Mouse (Mus musculus): ENCODE data around the gene Pdpn. TPM values are rescaled to one million over a fixed set of nuclear protein-coding genes. Genes with fewer than 3 reads are reported as not detected.

Gene Pdpn
- polyA plus RNA-seq, 1 experiment, result 18.8 TPM

DNA sequence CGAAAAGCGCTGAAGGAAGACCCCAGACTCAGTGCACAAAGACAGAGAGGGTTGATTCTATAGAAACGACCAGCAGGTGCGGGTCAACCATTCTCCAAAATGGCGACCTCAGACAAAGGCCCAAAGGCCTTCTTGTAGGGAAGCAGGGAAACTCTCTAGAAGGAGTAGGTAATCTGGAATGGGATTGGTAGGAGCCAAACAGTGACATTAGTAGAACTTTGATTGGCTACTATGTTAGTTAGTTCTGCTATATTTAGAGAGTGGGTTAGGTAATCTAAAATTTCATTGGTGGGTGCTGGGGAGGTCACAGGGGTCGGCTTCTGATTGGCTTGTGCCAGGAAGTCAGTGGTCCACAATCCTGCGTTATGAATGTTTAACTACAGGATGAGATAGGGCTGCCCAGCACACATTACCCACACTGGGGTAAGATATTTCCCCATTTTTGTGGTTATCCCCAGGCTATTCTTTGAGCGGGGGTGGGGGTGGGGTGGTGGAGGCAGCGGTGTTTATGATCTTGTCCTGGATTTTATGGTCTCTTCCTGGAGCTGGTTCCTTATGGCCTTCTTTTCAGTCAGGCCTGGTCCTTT is 59.7 kb downstream of the Pdpn start:
- no peak for DNase-seq (ENCODE audit: low read depth)

DNA sequence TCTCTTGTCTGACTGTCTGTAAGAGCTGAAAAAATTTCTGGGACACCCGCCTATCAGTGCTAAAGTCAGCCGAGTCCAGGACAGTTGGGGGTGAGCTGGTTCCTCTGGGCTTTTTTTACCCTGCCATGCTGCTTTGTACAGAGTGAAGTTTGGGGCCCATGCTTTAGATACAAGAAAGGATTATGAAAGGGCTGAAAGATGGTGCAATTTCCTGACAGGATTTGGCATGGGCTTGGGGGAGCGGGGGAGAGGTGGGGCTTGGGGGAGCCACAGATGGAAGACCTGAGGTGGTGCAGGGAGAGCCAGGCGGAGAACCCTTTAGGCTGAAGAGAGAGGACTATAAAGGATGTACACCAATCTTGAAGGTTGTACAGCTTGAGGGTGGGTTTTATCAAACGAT is 60.2 kb downstream of the Pdpn start:
- DNase-seq (ENCODE audit: low read depth), result no peak

DNA sequence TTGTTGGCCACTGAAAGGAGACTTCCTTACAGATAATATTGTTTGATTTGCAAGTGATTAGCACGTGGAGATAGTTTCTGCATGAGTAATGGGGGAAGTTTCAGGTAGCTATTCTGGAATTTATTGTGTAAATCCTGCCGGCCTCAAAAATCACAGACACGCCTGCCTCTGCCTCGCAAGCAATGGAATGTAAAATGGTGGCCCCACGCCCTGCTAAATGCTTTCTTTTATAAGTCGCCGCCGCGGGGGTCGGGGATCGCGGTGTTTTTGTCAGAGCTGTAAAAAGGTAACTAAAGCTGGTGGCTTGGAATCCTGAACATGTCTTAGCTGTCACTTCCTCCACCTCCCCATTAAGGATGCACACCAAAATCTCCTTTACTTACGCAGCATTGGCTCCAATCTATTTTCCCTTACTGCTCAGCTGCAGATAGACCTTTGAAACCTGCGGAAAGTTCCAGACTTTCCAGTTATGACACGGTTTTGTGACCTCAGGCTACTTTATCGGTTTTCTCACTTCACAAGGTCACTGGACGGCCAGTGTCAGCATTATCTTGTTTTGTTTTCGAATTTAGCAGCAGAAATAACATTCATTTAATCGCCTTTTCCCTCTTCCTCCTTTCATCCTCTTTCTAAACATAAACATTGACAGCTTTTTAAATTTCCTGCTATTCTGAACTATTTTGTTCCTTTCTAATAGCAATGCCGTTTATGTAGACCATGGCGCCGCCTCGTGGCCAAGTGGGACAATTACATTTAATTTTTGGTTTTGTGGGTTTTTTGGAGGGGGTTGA is 60.9 kb downstream of the Pdpn start:
- DNase-seq (ENCODE audit: low read depth), result no peak

DNA sequence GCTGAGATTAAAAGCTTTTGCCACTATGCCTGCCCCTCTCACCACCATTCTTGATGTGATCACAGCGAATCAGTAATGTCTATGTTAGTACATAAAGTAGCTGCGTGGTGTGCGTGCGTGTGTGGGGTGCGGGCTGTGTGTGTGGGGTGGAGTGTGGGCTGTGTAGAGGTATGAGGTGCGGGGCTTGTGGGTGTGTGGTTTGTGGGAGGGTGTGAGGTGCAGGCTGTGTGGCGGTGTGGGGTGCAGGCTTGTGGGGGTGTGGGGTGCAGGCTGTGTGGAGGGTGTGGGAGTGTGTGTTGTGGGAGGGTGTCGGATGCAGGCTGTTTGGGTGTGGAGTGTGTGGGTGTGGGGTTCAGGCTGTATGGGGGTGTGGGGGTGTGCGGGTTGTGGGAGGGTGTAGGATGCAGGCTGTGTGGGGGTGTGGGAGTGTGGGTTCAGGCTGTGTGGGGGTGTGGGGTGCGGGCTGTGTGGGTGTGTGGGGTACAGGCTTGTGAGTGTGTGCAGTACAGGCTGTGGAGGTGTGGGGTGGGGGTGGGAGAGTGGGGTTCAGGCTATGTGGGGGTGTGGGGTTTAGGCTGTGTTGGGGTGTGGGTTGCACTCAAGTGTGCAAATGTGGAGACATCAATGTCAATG is 67.5 kb downstream of the Pdpn start:
- no peak for DNase-seq (ENCODE audit: low read depth)

DNA sequence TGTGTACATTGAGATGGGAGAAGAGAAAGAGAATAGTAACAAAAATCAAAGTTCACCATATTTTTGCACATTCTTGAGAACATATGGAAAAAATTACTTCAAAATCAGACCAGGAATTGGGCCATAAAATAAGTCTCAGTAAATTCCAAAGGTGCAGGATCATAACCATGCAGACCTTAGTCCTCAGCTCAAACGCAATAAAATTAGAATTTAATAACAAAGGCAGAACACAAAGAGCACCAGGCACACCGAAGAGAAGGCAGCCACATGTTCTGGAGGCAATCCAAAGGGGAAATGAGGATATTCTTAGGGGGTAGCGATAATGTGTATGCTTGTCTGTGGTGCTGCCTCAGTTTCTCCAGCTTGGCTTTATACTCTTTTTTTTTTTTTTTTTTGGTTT is 68.3 kb downstream of the Pdpn start:
- DNase-seq (ENCODE audit: low read depth), result no peak

DNA sequence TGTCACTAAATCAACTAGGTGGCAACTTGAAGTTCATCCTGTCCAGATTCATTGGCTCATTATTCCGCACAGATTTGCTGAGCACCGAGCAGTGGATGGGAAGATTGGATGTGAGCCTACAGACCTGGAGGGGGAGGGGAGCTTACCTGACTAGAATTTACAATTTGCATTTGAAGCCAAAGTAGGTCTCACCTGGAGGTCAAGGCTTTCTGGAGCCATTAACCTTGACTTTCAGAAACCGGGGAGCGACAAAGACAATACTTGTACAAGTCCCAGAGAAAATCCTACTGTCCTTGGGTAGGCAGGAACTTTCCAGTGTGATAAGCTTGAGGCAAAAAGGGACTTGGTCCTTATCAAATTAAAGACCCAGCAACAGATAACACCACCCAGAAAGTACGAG is 71.4 kb downstream of the Pdpn start:
- no peak for DNase-seq (ENCODE audit: low read depth)

DNA sequence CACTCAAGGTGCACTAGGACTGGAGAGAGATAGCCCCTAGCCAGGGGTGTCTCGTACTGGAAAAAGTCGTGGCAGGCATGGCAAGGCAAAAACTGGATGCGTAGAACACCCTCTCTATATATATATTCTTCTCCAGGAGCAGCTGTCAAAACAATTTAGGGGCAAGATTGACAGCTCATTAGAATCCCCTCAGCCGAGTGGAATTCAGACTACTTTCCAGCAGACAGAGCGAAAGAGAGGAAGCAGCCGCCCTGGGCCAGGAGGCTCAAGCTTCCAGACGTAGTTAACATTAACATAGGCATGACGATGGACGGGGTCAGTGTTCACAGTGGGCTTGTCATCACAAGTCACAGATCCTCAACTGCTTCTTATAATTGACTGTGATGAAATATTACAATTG is 73.5 kb downstream of the Pdpn start:
- no peak for DNase-seq (ENCODE audit: low read depth)

DNA sequence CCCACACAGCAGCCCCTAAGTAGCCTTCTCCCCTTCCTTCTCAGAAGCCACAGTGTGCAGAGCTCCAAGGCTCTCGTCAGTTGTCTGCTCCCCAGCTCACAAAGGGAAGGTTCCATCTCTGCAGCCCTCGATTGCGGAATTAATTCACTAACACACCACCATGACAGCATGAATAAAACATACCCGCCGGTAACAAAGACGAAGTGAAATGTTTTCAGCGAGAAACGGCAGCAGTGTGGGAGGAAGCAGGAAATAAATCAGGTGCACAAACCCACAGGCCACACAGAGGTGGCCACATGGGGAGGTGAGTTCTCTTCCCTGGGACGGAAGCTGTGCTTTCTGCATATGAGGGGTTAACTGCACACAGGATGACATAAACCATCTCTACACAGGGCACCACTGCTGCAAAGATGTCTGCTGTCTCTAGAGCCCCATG is 80.0 kb downstream of the Pdpn start:
- DNase-seq (ENCODE audit: low read depth), result no peak

DNA sequence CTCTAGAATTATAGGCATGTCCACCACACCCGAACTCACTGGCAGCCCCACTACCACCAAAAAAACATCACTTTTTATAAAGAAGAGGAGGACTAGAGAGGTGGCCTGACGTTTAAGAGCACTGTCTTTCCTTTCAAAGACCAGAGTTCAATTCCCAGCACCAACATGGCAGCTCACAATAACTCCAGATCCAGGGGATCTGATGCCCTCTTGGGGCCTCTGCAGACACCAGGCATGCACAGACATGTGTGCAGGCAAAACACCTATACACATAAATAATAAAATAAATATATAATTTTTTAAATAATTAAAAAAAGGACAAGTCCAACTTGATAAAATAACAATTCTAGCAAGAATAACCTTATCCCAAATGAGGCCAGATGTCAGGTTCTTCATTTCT is 80.5 kb downstream of the Pdpn start:
- DNase-seq (ENCODE audit: low read depth), result no peak

Other genes starting within 250 kb of the Pdpn start
- gene Prdm2, start 86.6 kb downstream of the Pdpn start, polyA plus RNA-seq (2012; rRNA removed), result 10.5 and 16.0 TPM in 2 replicates
- not detected in 2 replicates for gene Lrrc38, start 50.2 kb upstream of the Pdpn start, polyA plus RNA-seq (2012; rRNA removed)
- not detected in 2 replicates for gene Pramel1, start 94.9 kb upstream of the Pdpn start, polyA plus RNA-seq (2012; rRNA removed)
- gene Pramef8, start 112.9 kb upstream of the Pdpn start, polyA plus RNA-seq (2012; rRNA removed), result 7.9 and 8.3 TPM in 2 replicates
- gene Oog4, start 150.8 kb upstream of the Pdpn start, polyA plus RNA-seq (2012; rRNA removed), result not detected in 2 replicates
- gene Gm13043, start 211.8 kb upstream of the Pdpn start, polyA plus RNA-seq (2012; rRNA removed), result not detected in 2 replicates
- gene Gm13040, start 236.4 kb upstream of the Pdpn start, polyA plus RNA-seq (2012; rRNA removed), result not detected in 2 replicates